Mouse (Mus musculus): ENCODE results near the gene Terb2. TPM values are rescaled to one million over a fixed set of nuclear protein-coding genes. Genes with fewer than 3 reads are reported as not detected.

The Terb2 gene
- not detected in 4 replicates for total RNA-seq (2023)

DNA sequence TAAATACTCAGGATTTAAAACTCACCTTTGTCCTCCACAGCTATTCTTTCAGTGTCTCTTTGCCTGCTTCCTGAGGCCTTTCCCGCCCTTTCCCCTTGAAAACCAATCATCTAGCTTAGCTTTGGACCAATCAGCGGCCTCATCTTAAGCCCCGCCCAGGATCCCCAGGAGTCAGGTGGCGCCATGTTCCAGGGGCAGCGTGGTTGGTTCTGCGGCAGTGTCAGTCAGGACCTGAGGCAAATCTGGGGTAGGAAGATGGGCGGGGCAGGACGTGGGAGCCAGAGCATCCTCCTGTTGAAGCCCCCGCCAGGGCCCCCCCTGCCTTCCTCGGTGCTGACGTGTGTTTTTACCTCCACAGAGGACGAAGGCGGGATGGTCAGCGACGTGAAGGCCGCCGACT lies at the start of gene Terb2, which contains the start of gene Patl2:
Gene Terb2, plus strand, starts transcription at position 167 of the 400 bp plus-strand sequence.
Gene Patl2, minus strand, starts transcription at position 84 of the 400 bp plus-strand sequence.

DNA sequence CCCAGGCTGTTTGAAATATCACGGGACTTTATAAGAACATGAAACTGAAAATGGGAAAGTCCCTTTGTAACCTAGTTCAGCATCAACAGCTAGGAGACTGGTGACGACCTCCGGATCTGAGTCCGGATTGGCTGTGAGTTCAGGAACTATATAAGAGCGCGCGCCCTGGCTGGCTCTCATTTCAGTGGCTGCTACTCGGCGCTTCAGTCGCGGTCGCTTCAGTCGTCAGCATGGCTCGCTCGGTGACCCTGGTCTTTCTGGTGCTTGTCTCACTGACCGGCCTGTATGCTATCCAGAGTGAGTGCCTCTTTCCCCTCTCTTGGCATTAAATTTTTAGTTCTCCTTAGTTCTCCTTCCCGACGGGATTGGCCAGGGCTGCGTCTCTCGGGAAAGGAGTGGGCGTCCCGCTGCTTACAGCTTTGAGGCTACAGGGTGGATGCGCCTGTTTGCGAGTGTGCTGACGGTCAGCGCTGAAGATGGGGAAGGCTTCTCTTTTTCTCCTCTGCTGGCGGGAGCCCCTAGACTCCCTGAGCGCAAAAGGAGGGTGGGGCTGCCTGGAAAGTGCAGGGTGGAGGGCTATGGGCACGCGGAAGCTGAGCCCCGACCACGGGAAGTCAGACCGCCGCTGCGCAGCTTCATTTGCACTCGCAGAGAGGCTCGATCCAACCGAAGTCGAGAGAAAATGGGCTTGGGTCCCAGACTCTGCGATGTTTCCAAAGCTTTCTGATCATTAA lies 38.4 kb upstream of the Terb2 start, which contains the start of gene B2m:
Gene B2m, plus strand, starts transcription at position 179 of the 734 bp plus-strand sequence.

DNA sequence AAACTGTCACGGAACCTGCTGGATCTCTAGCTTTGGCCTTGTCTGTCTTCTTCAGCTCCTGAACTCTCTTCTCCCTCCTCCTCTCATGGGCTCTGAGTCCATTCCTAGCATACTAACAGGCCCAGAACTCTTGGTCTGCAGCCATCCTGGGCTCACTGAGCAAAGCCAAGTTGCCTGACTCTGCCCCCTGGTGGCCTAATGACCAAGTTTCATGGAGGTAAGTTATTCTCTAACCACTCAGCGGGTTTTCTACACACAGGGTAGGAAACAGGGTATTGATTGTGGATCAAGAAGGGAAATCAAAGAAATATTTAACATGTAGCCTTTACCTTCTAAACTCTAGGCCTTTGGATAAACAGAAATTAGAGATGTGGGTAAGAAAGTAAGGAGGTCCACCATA lies 25.4 kb upstream of the Terb2 start, which contains the start of gene Trim69:
Gene Trim69, plus strand, starts transcription at position 21 of the 400 bp plus-strand sequence.

DNA sequence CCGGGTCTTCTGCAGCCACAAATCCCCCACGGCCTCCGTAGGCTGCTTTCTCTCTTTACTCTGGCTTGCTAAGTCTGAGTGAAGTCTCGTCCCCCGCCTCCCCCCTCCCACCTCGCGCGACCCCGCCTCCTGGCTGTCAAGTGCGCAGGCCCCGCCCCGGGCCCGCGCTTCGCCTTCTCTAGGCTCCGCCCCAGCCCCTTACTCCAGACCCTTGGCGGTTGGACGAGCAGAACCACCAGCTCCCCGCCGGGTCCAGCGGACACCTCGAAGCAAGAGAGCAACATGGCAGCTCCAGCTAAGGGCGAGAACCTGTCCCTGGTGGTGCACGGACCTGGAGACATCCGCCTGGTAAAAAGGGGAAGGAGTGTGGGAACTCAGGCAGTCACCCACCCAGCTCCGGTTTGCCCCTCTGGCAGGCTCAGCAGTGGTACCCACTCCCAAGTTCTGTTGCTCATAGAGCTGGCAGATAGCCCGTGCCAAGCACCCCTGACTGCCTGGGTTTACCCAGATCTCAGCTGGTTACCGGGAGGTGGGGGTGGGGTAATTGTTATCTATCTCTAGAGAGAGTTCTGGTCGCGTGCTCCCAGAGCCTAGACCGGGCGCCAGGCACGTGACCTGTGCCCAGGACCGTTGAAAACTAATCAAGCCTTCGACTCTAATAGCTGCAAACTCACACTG lies 48.7 kb downstream of the Terb2 start, which contains the start of gene Sord:
Gene Sord, plus strand, starts transcription at position 139 of the 678 bp plus-strand sequence.

Other genes with a start within 250 kb of the Terb2 start
- gene Ctdspl2, start 230.3 kb upstream of the Terb2 start, total RNA-seq (2023) = 40.8 to 48.5 TPM (median 43.3 TPM) in 4 replicates
- not detected in 4 replicates for gene Mageb3, start 230.2 kb upstream of the Terb2 start, total RNA-seq (2023)
- 39.8 to 45.1 TPM (median 41.9 TPM) in 4 replicates for gene Eif3j1, start 157.7 kb upstream of the Terb2 start, total RNA-seq (2023)
- gene Spg11, start 67.9 kb upstream of the Terb2 start, total RNA-seq (2023) = 28.5 to 31.7 TPM (median 31.6 TPM) in 4 replicates
- 1,478 to 1,606 TPM (median 1,516 TPM) in 4 replicates for gene B2m, start 38.6 kb upstream of the Terb2 start, total RNA-seq (2023)
- 0.63 to 3.3 TPM (median 2.0 TPM) in 4 replicates for gene Trim69, start 25.6 kb upstream of the Terb2 start, total RNA-seq (2023)
- gene Patl2, start 83 bp upstream of the Terb2 start, total RNA-seq (2023) = not detected in 4 replicates
- gene Sord, start 48.5 kb downstream of the Terb2 start, total RNA-seq (2023) = 5.8 to 7.8 TPM (median 6.7 TPM) in 4 replicates
- not detected in 4 replicates for gene Duox2, start 112.2 kb downstream of the Terb2 start, total RNA-seq (2023)
- 0.36 TPM in 1 of 4 replicates, not detected in the others for gene Duoxa2, start 112.6 kb downstream of the Terb2 start, total RNA-seq (2023)
- not detected in 4 replicates for gene Duoxa1, start 127.5 kb downstream of the Terb2 start, total RNA-seq (2023)
- not detected in 4 replicates for gene Duox1, start 129.4 kb downstream of the Terb2 start, total RNA-seq (2023)
- gene Shf, start 182.9 kb downstream of the Terb2 start, total RNA-seq (2023) = 2.6 to 4.6 TPM (median 3.8 TPM) in 4 replicates
- gene Slc28a2, start 240.2 kb downstream of the Terb2 start, total RNA-seq (2023) = 106 to 123 TPM (median 108 TPM) in 4 replicates

All from B cell, adult 62 days (primary cell).